10 mouse cellular contexts compared by ENCODE assay signal in the genomic region with DNA sequence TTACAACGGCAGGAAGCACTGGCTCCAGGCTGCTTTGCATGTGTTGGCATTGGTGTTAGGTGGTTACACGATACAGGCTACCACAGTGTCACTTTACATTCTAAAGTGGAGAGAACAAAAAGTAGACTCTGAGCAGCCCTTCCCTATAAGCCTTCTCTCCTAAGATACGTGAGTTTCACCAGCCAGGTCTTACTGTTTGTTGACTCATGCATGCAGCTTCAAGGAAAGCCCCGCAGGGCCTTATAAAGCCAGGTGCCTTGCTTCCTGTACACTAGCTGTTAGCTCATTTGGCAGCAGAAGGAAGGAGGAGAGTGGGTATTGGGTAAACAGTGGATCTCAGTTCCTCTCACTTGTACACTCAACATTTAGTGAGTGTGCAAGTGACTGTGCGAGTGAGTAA.
A peak's percentile ranks its signal among the peaks of the same experiment; 100 is the strongest.
DNase-seq lines count a peak whose midpoint lies in the region; ATAC-seq and TF ChIP-seq lines count a peak whose summit lies in the region.
"Had no signal": no experiment of that assay in that cellular context is flagged by ENCODE, and none has a peak within 500 bp of the region (broad histone marks: within the 10 kb centered on the region; RNA-seq: fewer than 3 reads in every experiment).

No protein-coding gene starts in this region.

- peak overlapping the region; percentile 19 for H3K27ac ChIP-seq in spleen, adult 2 months (ENCODE audit: insufficient read depth, low read length)
- no peak overlapping the region for H3K27ac ChIP-seq in hindbrain, embryonic 12.5 days
- H3K27ac ChIP-seq: forebrain, embryonic 13.5 days; liver, embryonic 13.5 days; midbrain, embryonic 15.5 days had no signal

- no peak overlapping the region for H3K9ac ChIP-seq in hindbrain, embryonic 12.5 days
- H3K9ac ChIP-seq: forebrain, embryonic 13.5 days; liver, embryonic 13.5 days; midbrain, embryonic 15.5 days had no signal

- no peaks in the 10 kb centered on the region for H3K27me3 ChIP-seq in spleen, adult 2 months (ENCODE audit: control insufficient read depth, insufficient read depth, low read length)
- no peaks in the 10 kb centered on the region for H3K27me3 ChIP-seq in hindbrain, embryonic 12.5 days
- H3K27me3 ChIP-seq: forebrain, embryonic 13.5 days; liver, embryonic 13.5 days; midbrain, embryonic 15.5 days had no signal

- WGBS in spleen, adult 2 months: 20% methylated on average over 5 of the region's 5 CpGs
- 85% methylated on average over 5 of the region's 5 CpGs for WGBS in hindbrain, embryonic 12.5 days

- H3K4me3 ChIP-seq in spleen, adult 2 months (ENCODE audit: extremely low read depth, insufficient read depth, insufficient read length): no peak overlapping the region
- H3K4me3 ChIP-seq in hindbrain, embryonic 12.5 days: no peak overlapping the region
- H3K4me3 ChIP-seq: forebrain, embryonic 13.5 days; liver, embryonic 13.5 days; midbrain, embryonic 15.5 days had no signal

- peaks cover 1% of the 10 kb centered on the region; the same call in 1 of the 2 replicates for H3K36me3 ChIP-seq in spleen, adult 2 months (ENCODE audit: control insufficient read depth, insufficient read depth, low read length)
- H3K36me3 ChIP-seq in hindbrain, embryonic 12.5 days: no peaks in the 10 kb centered on the region
- H3K36me3 ChIP-seq: liver, embryonic 13.5 days; midbrain, embryonic 15.5 days had no signal

- no peak overlapping the region for H3K4me2 ChIP-seq in hindbrain, embryonic 12.5 days (replicated peaks)
- H3K4me2 ChIP-seq: forebrain, embryonic 13.5 days; liver, embryonic 13.5 days; midbrain, embryonic 15.5 days had no signal

- no peak for ATAC-seq in hindbrain, embryonic 12.5 days (ENCODE audit: low FRiP score)
- ATAC-seq: forebrain, embryonic 13.5 days; midbrain, embryonic 15.5 days had no signal

- no peak for TF ChIP-seq POLR2A in spleen, adult 2 months (IDR thresholded peaks at IDR 0.05; ENCODE audit: low read depth, low read length)

- H3K9me3 ChIP-seq in hindbrain, embryonic 12.5 days (replicated peaks): no peaks in the 10 kb centered on the region
- H3K9me3 ChIP-seq: liver, embryonic 13.5 days; midbrain, embryonic 15.5 days had no signal

- TF ChIP-seq CTCF in spleen, adult 2 months (IDR thresholded peaks at IDR 0.05; ENCODE audit: extremely low read depth, insufficient read depth, insufficient read length, insufficient replicate concordance): no peak

- H3K4me1 ChIP-seq in spleen, adult 2 months (ENCODE audit: control insufficient read depth, insufficient read depth, insufficient read length): peaks cover 19% of the 10 kb centered on the region; the same call in 1 of the 2 replicates
- peaks cover 10% of the 10 kb centered on the region for H3K4me1 ChIP-seq in hindbrain, embryonic 12.5 days

- peak; percentile 25 for DNase-seq in lung, postnatal 36 days
- no peak for DNase-seq in lung, postnatal 14 days
- peak; percentile 41 for DNase-seq in gonadal fat pad, adult 2 months (ENCODE audit: low read depth)
- DNase-seq in spleen, adult 2 months (ENCODE audit: low read depth in 1 of 2, low spot score in 2 of 2): peak; percentile 36 to 40
- no peak for DNase-seq in cerebellum, postnatal 4 days (ENCODE audit: low spot score in 2 of 2)
- DNase-seq in adrenal gland, postnatal 25 days: no peak
- DNase-seq: liver, embryonic 13.5 days had no signal

Comparison
In these comparisons a context has a peak if more than half of its experiments do, and no peak if none do; other contexts are left out.
1. DNase-seq: peak in lung, postnatal 36 days (single experiment), gonadal fat pad, adult 2 months (single experiment) and spleen, adult 2 months (2 of 2); none in lung, postnatal 14 days (single experiment), cerebellum, postnatal 4 days (0 of 2) and adrenal gland, postnatal 25 days (single experiment).